Mouse (Mus musculus) Patski (cell line): Measurements from ENCODE around the gene Lalba. TPM values are rescaled to one million over a fixed set of nuclear protein-coding genes. Genes with fewer than 3 reads are reported as not detected.

ENCODE experiments used
- ATAC-seq: fragments of 100-300 bp; one replicate; pipeline ENCODE4 v1.8.0; 2021
- CTCF ChIA-PET: fragments of 350-600 bp; sonication (Branson Sonifier 250); formaldehyde crosslinking; loops from one replicate; lab custom pipeline; 2022; ENCODE audit warnings: inconsistent platforms; lab: Charles Lee
- POLR2A ChIA-PET: fragments of 350-600 bp; sonication (Branson Sonifier 250); formaldehyde crosslinking; loops from one replicate; lab custom pipeline; 2022; ENCODE audit warnings: antibody characterized with exemption, inconsistent platforms; lab: Charles Lee
- DNase-seq: peaks from one replicate; pipeline ENCODE4 v3.0.0-alpha.2; 2011; ENCODE audit warnings: low read depth, low spot score
- H3K27me3 ChIP-seq: fragments of 371-371 bp; one replicate; pipeline ENCODE4 v1.5.1; 2021
- CTCF ChIP-seq: fragments of 100-300 bp; IDR thresholded peaks from one replicate; pipeline ENCODE4 v1.5.1; 2021
- in situ Hi-C: fragments of 300-500 bp; cut with MboI; formaldehyde crosslinking; loops from 3 replicates; pipeline ENCODE4 v1.11.1; 2018; ENCODE audit warnings: low pct_unique_long_range_greater_than_20kb, mixed read lengths
- polyA plus RNA-seq: library from polyadenylated mRNA; unstranded; gene quantifications from one replicate; pipeline ENCODE4 v1.2.3, GENCODE M21; 2021

Lalba gene
- polyA plus RNA-seq, 1 experiment from 2014 or later: not detected

DNA sequence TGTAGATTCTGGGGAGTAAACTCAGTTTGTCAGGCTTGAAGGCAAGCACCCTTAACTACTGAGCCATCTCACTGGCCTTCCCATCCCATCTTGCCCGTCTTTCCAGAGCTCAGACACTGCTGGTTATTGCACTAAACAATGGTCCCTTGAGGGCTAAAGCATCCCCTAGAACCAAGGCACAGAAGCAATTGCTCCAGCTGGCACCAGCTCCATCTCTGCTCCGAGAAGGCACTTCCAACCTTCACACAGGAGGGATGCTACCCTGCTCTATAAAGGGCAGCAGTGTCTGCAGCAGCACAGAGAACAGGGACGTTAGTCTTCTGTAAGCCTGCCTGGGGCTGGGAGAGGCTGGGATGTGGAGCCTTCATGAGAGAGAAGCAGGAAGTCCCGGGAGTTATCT is 9.6 kb upstream of the Lalba start, which contains the start of gene Olfr279:
Gene Olfr279, plus strand, starts transcription at position 301 of the 400 bp plus-strand sequence.
- ChIA-PET CTCF (no interaction called here), POLR2A (no interaction called here)
- in situ Hi-C loops: no loop called here
- peaks cover 8% of the 10 kb centered on the region for H3K27me3 ChIP-seq
- ATAC-seq (no peak), DNase-seq (no peak)
- TF ChIP-seq CTCF: no peak

DNA sequence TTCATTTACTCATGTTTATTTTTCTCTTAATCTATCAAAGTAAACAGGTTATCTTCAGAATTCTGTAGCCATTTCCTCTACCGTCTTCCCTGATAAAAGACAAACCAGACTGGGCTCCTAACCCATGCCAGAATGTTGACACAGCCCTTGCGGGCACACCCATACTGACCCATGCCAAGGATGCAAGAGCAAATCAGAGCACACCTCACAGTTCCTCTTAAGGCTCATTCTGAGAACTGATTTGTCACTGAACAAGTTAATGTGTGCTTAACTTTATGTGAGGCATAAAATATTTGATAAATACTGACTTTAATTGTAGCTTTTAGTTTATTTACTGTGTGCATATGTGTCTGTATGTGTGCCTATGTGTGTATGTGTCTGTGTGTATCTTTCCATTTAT is 8.8 kb upstream of the Lalba start:
- in situ Hi-C loops: no loop called here
- POLR2A ChIA-PET: no interaction called here
- ATAC-seq (no peak), DNase-seq (no peak)
- CTCF ChIA-PET: no interaction called here
- TF ChIP-seq CTCF: no peak
- peaks cover 8% of the 10 kb centered on the region for H3K27me3 ChIP-seq

DNA sequence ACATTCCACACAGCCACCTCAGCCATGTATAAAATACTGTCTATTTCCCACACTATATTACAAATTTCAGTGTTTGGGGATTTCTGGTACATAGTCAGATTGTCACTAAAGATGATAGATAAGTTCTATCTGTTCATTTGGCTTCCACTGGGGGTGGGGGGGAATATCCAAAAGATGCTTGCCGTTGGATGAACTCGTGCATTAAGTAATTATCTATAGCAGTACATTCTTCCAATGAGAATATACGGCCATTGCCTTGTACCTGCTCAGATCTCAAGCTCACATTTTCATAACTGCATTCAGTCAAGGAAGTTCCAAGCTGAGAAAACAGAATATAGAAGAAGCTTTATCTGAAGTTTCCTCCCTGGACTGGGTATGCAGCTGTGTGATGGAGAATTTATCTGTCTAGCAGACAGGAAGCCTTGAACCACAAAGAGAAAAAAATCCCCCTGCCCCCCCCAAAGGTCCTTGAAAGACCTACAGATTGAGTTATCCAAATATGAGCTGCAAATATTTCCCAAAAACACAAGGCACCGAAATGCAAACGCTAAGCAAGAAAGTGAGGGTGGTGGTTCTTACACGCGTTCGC is 4.0 kb upstream of the Lalba start:
- DNase-seq (no peak), ATAC-seq (no peak)
- ChIA-PET CTCF (no interaction called here), POLR2A (interaction anchor here (0.6 kb wide), 1 partner anchor 276 kb away, joined by 4 read pairs; the partner anchor contains the start of gene Arf3)
- peaks cover 12% of the 10 kb centered on the region for H3K27me3 ChIP-seq
- in situ Hi-C loops: no loop called here
- no peak for TF ChIP-seq CTCF

DNA sequence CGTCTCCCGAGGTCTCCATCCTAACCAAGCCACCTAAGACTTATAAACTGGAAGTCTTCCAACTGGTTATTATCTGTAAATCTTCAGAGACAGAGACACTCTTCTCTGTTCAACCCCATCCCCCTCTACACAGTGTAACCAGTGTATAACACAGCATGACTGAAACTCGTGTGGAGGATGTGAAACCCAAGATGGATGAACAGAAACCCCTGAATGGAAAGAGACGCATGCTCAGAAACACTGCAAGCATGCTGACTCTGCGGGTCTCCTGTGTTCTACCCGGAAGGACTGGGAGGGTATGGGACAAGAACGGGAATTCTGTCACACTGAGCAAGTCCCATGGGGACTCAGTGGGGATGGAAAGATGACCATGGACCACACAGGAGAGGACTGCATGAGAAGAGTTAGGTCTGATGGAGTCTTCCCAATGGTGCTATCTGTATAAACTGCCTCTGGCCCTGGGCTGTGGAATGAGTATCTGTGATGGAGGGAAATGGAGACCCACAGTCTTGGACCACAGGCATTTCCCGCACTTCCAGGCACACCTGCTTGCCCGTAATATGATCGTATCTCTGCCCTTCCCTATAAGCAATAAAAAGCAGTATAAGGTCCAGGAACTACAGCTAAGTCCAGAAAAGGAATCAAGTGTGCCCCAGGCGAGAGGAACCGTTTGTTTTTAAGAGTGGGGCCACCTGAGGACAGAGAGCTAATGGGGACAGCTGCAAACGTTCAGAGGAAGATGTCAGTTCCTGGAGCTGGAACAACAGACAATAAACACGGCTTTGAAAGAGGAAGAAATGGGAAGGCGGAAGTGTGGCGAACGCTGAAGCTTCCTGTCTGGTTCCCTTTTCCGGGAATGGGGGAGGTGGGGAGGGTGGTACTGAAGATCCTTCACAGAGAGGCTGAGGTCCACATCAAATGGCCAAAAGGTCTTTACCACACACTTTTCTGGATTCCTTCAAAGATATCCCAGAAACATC is 1.7 kb upstream of the Lalba start:
- no peak for TF ChIP-seq CTCF
- peaks cover 10% of the 10 kb centered on the region for H3K27me3 ChIP-seq
- ChIA-PET CTCF (no interaction called here), POLR2A (no interaction called here)
- in situ Hi-C loops: no loop called here
- DNase-seq: no peak
- no peak for ATAC-seq

DNA sequence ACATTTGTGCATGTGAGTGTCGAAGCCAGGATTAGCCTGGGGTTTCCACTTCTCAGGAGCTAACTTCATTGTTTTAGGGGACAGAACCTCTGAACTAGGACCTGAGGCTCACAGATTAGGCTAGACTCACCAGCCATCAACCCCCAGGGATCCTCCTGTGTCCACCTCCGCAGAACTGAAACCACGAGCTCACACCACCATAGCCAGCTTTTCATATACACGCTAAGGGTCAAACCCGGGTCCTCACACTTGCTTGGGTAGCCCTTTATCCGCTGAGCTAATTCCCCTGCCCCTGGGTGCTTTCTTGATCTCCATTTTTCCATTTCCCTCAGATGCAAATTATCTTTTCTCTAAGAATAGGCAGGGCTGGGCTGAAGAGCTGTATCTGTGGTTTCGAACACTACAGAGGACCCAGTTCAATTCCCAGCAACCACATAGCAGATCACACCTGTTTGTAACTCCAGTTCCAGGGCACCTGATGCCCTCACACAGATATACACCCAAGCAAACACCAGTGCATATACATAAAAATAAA is 2.9 kb downstream of the Lalba start:
- DNase-seq (no peak), ATAC-seq (no peak)
- peaks cover 22% of the 10 kb centered on the region for H3K27me3 ChIP-seq
- in situ Hi-C loops: no loop called here
- TF ChIP-seq CTCF: no peak
- CTCF ChIA-PET: no interaction called here
- POLR2A ChIA-PET: no interaction called here

DNA sequence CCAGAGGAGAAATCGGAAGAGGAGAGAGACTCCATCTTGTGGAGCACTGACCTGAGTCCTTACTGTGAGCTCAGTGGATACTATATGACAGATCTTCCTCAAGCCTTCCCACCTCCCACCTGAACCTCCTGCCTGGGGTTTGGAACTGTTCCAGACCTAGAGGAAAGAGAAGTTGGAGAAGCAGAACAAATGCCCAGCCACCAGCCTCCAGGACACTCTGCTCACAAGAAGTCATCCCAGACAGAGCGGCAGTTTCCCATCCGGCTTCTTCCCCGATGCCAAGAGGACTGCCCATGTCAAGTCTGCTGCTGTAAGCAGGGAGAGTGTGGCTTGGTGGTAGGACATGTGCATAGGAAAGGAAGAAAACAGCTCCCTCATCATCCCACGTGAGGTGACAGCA is 6.2 kb downstream of the Lalba start:
- no peak for ATAC-seq
- ChIA-PET CTCF (no interaction called here), POLR2A (no interaction called here)
- H3K27me3 ChIP-seq: peaks cover 28% of the 10 kb centered on the region
- TF ChIP-seq CTCF: no peak
- DNase-seq: no peak
- in situ Hi-C loops: no loop called here

DNA sequence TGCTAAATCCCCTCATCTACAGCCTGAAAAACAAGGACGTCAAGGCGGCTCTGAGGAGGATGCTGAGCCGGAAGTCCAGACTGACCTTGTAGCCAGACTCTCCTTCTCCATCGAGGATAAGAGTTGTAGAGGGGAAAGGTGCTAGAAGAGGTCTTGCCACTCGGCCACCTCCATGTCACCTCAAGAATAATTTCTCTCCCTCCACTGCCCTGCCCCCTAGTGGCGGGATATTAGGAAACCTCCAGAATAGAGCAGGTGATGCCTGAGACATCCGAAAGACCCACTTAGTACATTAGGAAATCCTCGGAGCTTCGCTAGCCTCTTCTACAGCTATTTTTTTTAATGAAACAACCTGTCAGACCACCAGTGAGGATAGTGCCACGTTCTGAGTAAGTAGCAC is 7.1 kb downstream of the Lalba start:
- in situ Hi-C loops: no loop called here
- no peak for DNase-seq
- ATAC-seq: no peak
- TF ChIP-seq CTCF: peak; percentile 75
- ChIA-PET POLR2A (no interaction called here), CTCF (no interaction called here)
- peaks cover 26% of the 10 kb centered on the region for H3K27me3 ChIP-seq

DNA sequence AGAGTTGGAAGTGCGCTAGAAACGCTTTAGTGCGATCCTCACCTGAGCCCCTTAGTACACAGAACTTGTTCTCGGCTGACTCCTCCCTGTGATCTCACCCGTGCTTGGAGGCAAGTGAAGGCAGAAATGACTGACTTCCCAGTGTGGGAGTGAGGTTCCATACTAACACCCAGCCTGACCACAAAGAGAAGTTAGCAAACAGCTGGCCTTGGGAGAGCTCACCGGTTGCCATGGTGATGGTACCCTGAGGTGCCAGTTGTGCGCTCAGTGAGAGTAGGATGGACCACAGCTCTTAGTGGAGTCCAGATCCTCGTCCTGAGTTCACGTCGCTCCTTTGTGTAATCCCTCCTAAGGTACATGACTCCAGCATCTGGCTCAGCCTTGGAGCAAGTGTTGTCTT is 7.6 kb downstream of the Lalba start:
- ATAC-seq (no peak), DNase-seq (no peak)
- ChIA-PET CTCF (no interaction called here), POLR2A (no interaction called here)
- H3K27me3 ChIP-seq: peaks cover 26% of the 10 kb centered on the region
- no peak for TF ChIP-seq CTCF
- in situ Hi-C loops: no loop called here

DNA sequence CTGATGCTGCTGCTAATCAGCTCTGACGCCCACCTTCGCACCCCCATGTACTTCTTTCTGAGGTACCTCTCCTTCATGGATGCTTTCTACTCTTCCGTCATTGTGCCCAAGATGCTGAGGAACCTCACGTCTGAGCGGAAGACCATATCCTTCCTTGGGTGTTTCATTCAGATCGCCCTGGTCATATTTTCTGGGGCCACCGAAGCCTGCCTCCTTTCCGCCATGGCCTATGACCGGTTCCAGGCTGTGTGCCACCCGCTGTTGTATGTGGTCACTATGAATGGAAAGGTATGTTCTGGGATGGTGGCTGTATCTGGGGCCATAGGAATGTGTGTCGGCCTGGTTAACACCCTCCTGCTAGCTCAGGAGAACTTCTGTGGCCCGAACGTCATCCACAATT is 11.0 kb downstream of the Lalba start:
- ATAC-seq (no peak), DNase-seq (no peak)
- CTCF ChIA-PET: no interaction called here
- POLR2A ChIA-PET: no interaction called here
- H3K27me3 ChIP-seq: peaks cover 23% of the 10 kb centered on the region
- no peak for TF ChIP-seq CTCF
- in situ Hi-C loops: no loop called here

DNA sequence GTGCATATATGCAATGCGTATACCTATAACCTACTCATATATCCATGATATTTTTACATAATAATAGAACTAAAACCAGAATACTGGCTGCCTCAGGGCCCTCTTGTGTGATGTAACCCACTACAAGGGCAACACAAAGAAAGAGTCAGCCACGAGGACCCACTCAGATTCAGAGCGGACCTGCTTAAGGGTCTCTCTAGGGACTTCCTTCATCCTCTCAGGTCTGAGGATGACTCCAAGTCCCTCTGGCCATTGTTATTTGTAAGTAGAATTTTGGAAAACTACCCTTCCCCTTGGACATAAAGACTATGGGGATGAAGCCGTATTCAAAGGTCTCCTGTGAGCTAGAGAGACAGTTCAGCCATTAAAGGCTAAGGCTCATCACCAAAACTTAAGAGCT is 12.9 kb downstream of the Lalba start, which contains the start of gene OR5BS1P:
Gene OR5BS1P, plus strand, starts transcription at position 301 of the 400 bp plus-strand sequence.
- ChIA-PET CTCF (no interaction called here), POLR2A (no interaction called here)
- peaks cover 18% of the 10 kb centered on the region for H3K27me3 ChIP-seq
- no peak for TF ChIP-seq CTCF
- in situ Hi-C loops: no loop called here
- ATAC-seq (no peak), DNase-seq (no peak)

DNA sequence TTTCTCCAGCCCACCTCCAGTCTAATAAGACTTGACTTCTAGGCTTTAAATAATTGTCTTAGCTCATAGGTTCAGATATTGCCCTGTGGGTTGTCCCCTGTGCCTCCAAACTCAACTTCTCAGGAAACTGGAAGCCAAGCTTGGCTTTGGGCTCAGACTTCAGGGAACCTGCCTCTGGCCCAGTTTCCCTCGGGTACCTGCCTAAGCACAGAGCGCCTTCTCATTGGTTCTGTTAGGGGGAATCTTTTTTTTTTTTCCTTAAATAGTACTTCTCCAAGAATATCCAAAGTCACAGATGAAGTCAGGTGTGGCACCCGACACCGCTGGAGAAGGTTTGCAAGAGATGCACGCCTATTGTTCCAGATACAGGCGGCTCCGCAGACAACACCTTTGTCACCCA is 30.2 kb downstream of the Lalba start, which contains the start of gene Olfr281:
Gene Olfr281, plus strand, starts transcription at position 301 of the 400 bp plus-strand sequence.
- CTCF ChIA-PET: no interaction called here

More for the DNA sequence above, 30.2 kb downstream of the Lalba start, which contains the start of gene Olfr281:
- TF ChIP-seq CTCF: no peak
- ATAC-seq (no peak), DNase-seq (no peak)
- peaks cover 3% of the 10 kb centered on the region for H3K27me3 ChIP-seq
- POLR2A ChIA-PET: no interaction called here
- in situ Hi-C loops: no loop called here
